Mouse (Mus musculus): ENCODE data around the gene Herc1.

DNA sequence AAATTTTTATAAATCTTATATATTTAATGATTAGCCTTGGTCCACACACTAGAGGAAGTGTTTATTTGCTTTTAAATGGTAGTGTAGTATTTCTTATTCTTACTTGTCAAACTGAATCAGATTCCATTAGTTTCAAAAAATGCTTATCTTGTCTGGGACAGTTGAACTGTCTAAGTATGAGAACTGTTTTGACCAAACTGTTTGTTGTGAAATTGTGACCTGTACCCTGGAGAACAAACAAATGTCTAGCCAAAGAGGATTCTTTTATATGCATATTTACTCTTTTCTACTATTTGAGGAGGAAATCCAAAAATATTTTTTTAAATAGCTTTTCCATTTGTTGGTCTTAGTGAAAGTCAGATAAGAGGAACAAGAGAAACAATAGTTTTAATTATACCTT is 73.2 kb downstream of the Herc1 start:
- TF ChIP-seq CTCF (IDR thresholded peaks at IDR 0.05; ENCODE audit: extremely low read depth, insufficient read depth, low read length) = no peak
- TF ChIP-seq POLR2A (IDR thresholded peaks at IDR 0.05; ENCODE audit: extremely low read depth, insufficient read depth, low read length) = no peak
